Mouse (Mus musculus): Measurements from ENCODE around the gene 4930404N11Rik. TPM values are rescaled to one million over a fixed set of nuclear protein-coding genes. Genes with fewer than 3 reads are reported as not detected.

The 4930404N11Rik gene
- polyA plus RNA-seq, 2 experiments, result 0.37 to 0.43 TPM

DNA sequence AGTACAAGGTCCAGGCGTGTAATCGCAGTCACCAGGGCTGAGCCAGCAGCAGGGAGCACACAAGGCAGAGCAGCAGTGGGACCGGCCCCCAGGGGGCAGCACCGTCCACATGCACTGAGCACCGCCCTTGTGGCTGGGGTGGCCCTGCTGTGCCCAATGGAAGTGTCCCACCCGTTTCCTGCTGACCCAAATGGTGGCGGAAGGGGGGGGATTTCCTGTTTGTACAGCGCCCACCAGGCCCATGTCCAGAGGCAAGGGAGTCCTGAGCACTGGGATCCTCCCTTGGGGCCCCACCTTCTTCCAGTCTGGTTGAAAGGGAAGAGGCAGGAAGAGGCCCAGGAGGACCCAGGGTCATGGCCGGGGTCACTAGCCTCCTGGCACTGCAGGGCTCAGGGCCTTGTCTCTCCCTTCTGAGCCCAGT lies 43.3 kb upstream of the 4930404N11Rik start:
- 0 out of 2 replicates have a peak, but pooled peaks have one; percentile 13 for ATAC-seq (ENCODE audit: low FRiP score, low read depth)
- WGBS, result 11% methylated on average over 8 of the region's 9 CpGs
- no peak for TF ChIP-seq POLR2A (IDR thresholded peaks at IDR 0.05; ENCODE audit: borderline replicate concordance, extremely low read depth, insufficient read depth, insufficient read length)
- Histone ChIP-seq H3K27ac (replicated peaks; ENCODE audit: low read depth, low read length) (no peak overlapping the region), H3K4me2 (replicated peaks; ENCODE audit: low read depth, low read length, severe bottlenecking) (no peak overlapping the region), H3K27me3 (ENCODE audit: control insufficient read depth, insufficient read depth, low read length) (no peaks in the 10 kb centered on the region), H3K36me3 (ENCODE audit: control insufficient read depth, insufficient read depth, low read length) (peaks cover 68% of the 10 kb centered on the region), H3K4me1 (ENCODE audit: control insufficient read depth, insufficient read depth, low read length) (peaks cover 58% of the 10 kb centered on the region), H3K4me3 (replicated peaks; ENCODE audit: low read length) (no peak overlapping the region), H3K9ac (ENCODE audit: low read depth, low read length, severe bottlenecking) (no peak overlapping the region), H3K9me3 (ENCODE audit: control insufficient read depth, low read length) (no peaks in the 10 kb centered on the region)
- DNase-seq (ENCODE audit: low spot score), result peak; percentile 65

DNA sequence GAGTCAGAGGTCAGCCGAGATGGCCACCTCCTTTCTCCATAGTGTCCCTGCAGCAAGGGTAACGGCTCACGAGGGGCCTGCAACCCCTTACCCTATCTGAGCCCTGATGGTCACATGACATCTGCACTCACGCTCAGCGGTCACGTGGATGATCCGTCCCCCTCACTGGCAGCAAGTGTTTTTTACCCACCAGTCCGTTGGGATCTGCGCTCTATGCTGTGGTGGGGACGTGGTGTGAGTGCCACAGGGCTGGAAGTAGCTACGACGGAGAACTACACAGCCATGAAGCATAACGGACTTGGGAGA lies 42.8 kb upstream of the 4930404N11Rik start:
- Histone ChIP-seq H3K4me1 (ENCODE audit: control insufficient read depth, insufficient read depth, low read length) (peaks cover 55% of the 10 kb centered on the region), H3K9ac (ENCODE audit: low read depth, low read length, severe bottlenecking) (no peak overlapping the region), H3K9me3 (ENCODE audit: control insufficient read depth, low read length) (no peaks in the 10 kb centered on the region), H3K4me3 (replicated peaks; ENCODE audit: low read length) (no peak overlapping the region), H3K27me3 (ENCODE audit: control insufficient read depth, insufficient read depth, low read length) (no peaks in the 10 kb centered on the region), H3K36me3 (ENCODE audit: control insufficient read depth, insufficient read depth, low read length) (peaks cover 70% of the 10 kb centered on the region), H3K27ac (replicated peaks; ENCODE audit: low read depth, low read length) (no peak overlapping the region), H3K4me2 (replicated peaks; ENCODE audit: low read depth, low read length, severe bottlenecking) (no peak overlapping the region)
- no peak for DNase-seq (ENCODE audit: low spot score)
- TF ChIP-seq POLR2A (IDR thresholded peaks at IDR 0.05; ENCODE audit: borderline replicate concordance, extremely low read depth, insufficient read depth, insufficient read length), result no peak
- WGBS, result 52% methylated on average over 13 of the region's 13 CpGs
- ATAC-seq (ENCODE audit: low FRiP score, low read depth), result no peak

DNA sequence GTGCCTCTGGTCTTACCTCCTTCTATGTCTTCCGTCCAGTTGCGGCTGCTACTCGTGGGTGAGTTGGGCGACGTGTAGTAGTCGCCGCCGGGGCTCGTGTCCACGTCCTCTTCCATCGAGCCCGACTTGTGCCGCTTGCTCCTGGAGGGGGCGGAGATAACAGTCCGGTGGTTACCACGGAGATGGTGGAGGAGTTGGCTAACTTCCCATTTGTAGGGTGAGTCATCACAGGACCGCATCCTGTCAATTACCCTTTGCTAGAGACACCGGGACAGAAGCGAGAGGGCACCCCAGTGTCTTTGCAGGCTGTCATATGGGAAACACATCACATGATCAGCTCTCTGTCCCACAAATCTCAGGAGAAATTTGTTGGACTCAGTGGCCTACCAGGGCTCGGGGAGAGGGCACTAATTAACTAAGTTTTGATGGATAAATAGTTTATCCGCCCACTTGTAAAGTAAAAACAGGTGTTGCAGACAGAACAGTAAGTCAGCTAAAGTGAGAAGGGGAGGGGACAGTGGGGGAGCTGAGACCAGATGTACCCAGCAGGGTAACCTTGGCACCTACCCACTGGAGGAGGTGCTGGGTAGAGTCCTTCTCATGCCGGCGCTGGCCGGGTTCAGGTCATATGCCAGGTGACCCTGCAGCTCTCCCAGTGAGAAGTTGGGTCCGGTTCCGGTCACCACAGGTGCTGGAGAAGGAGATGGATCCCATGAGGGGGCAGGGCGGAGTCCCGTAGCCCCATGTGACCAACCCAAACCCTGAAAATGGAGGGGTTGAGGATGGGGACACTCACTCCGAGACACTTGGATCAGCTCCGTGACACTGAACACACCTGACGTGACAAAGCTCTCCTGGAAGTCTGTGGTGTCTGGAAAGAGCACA lies 42.2 kb upstream of the 4930404N11Rik start:
- Histone ChIP-seq H3K27me3 (ENCODE audit: control insufficient read depth, insufficient read depth, low read length) (no peaks in the 10 kb centered on the region), H3K4me2 (replicated peaks; ENCODE audit: low read depth, low read length, severe bottlenecking) (peak overlapping the region; percentile 25; the same call in 1 of the 2 replicates), H3K4me3 (replicated peaks; ENCODE audit: low read length) (peak overlapping the region; percentile 17; the same call in 1 of the 2 replicates), H3K9me3 (ENCODE audit: control insufficient read depth, low read length) (no peaks in the 10 kb centered on the region), H3K36me3 (ENCODE audit: control insufficient read depth, insufficient read depth, low read length) (peaks cover 71% of the 10 kb centered on the region), H3K27ac (replicated peaks; ENCODE audit: low read depth, low read length) (no peak overlapping the region), H3K9ac (ENCODE audit: low read depth, low read length, severe bottlenecking) (peak overlapping the region; percentile 12; the same call in 1 of the 2 replicates), H3K4me1 (ENCODE audit: control insufficient read depth, insufficient read depth, low read length) (peaks cover 56% of the 10 kb centered on the region)
- ATAC-seq (ENCODE audit: low FRiP score, low read depth) (0 out of 2 replicates have a peak, but pooled peaks have one; percentile 21), DNase-seq (ENCODE audit: low spot score) (peak; percentile 85)
- WGBS, result 20% methylated on average over 31 of the region's 31 CpGs
- no peak for TF ChIP-seq POLR2A (IDR thresholded peaks at IDR 0.05; ENCODE audit: borderline replicate concordance, extremely low read depth, insufficient read depth, insufficient read length)

DNA sequence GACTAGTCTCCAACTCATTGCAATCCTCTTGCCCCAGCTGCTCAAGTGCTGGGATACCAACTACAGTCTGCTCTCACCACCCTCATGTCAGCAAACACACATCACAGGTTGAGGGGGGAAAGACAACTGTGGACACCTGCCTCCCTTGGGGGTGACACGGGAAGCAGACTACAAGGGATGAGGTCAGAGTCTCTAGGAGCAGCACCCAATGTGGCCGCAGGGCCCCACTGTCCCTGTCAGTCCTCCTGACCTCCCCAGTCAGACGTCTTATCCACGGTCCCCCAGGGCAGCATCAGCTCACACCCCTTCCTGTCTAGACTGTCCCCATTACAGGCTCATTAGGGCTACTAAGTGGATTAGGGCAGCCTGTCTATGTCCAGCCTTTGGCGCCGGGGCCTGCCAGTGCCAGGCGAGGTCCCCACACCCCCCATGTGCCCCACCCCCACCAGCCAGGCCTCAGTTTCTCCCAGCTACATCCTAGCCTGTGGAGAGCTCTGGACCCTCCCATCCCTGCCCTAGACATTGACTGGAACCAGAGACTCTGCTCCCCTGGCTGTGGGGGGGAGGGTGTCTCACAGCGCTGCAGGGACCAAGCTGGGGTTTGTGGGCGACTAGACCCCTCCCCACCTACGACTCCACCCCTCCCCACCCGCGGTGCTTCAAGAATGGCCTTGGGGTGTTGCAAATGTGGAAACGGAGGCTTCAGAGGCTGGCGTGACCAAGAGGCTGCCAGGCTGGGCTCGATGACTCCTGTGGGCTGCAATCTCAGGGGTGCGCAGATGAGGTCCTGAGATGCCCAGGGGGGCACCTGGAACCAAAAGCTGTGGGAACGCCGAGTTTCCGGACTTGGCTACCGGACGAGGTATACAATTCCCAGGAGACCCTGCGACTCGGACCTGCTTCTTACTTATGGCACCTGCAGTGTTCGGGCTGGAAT lies 41.2 kb upstream of the 4930404N11Rik start:
- 19% methylated on average over 24 of the region's 24 CpGs for WGBS
- Histone ChIP-seq H3K4me2 (replicated peaks; ENCODE audit: low read depth, low read length, severe bottlenecking) (peak overlapping the region; percentile 25), H3K27ac (replicated peaks; ENCODE audit: low read depth, low read length) (no peak overlapping the region), H3K27me3 (ENCODE audit: control insufficient read depth, insufficient read depth, low read length) (no peaks in the 10 kb centered on the region), H3K36me3 (ENCODE audit: control insufficient read depth, insufficient read depth, low read length) (peaks cover 67% of the 10 kb centered on the region), H3K9me3 (ENCODE audit: control insufficient read depth, low read length) (no peaks in the 10 kb centered on the region), H3K9ac (ENCODE audit: low read depth, low read length, severe bottlenecking) (peak overlapping the region; percentile 12; the same call in 1 of the 2 replicates), H3K4me3 (replicated peaks; ENCODE audit: low read length) (peak overlapping the region; percentile 17; the same call in 1 of the 2 replicates), H3K4me1 (ENCODE audit: control insufficient read depth, insufficient read depth, low read length) (peaks cover 56% of the 10 kb centered on the region)
- TF ChIP-seq POLR2A (IDR thresholded peaks at IDR 0.05; ENCODE audit: borderline replicate concordance, extremely low read depth, insufficient read depth, insufficient read length), result no peak
- DNase-seq (ENCODE audit: low spot score) (no peak), ATAC-seq (ENCODE audit: low FRiP score, low read depth) (no peak)

DNA sequence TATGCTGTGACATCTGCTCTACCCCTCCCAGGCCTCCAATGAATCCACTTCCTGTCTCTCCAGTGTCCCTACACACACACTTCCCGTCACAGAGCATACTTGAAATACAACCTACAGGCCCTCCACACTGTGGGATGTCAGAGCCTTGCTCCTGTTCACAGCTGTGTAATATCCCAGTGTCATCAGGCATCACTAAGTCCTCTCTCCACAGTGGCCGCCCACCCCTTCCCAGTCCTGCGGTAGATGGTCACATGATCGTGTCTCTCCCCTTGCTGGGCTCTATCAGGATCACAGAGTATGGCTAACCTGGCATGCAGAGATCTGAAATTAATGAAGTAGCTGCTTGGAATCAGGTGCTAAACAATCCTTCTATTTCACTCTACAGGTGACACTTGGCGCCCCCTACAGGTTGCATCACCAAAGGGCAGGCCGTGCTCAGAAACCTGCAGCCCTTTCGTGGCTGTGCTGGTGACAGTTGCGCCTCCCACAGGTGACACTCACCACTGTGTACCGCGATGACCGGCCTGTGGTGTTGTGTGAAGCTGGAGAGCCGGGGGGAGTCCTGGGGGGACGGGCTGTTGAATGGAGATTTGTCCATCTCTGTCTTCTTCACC lies 40.1 kb upstream of the 4930404N11Rik start:
- no peak overlapping the region for H3K9ac ChIP-seq (ENCODE audit: low read depth, low read length, severe bottlenecking)
- DNase-seq (ENCODE audit: low spot score) (no peak), ATAC-seq (ENCODE audit: low FRiP score, low read depth) (no peak)
- no peak overlapping the region for H3K4me2 ChIP-seq (replicated peaks; ENCODE audit: low read depth, low read length, severe bottlenecking)
- no peak for TF ChIP-seq POLR2A (IDR thresholded peaks at IDR 0.05; ENCODE audit: borderline replicate concordance, extremely low read depth, insufficient read depth, insufficient read length)
- no peak overlapping the region for H3K27ac ChIP-seq (replicated peaks; ENCODE audit: low read depth, low read length)
- H3K36me3 ChIP-seq (ENCODE audit: control insufficient read depth, insufficient read depth, low read length), result peaks cover 72% of the 10 kb centered on the region
- no peaks in the 10 kb centered on the region for H3K9me3 ChIP-seq (ENCODE audit: control insufficient read depth, low read length)
- H3K27me3 ChIP-seq (ENCODE audit: control insufficient read depth, insufficient read depth, low read length), result no peaks in the 10 kb centered on the region
- peaks cover 59% of the 10 kb centered on the region for H3K4me1 ChIP-seq (ENCODE audit: control insufficient read depth, insufficient read depth, low read length)
- H3K4me3 ChIP-seq (replicated peaks; ENCODE audit: low read length), result no peak overlapping the region
- 47% methylated on average over 13 of the region's 13 CpGs for WGBS

Measured in limb, embryonic 14.5 days (tissue).